Mouse (Mus musculus): ENCODE data around the gene Cd19. TPM values are rescaled to one million over a fixed set of nuclear protein-coding genes. Genes with fewer than 3 reads are reported as not detected.

Gene Cd19
- polyA plus RNA-seq, 1 experiment from 2014 or later = 4.7 TPM

GRCm38 (mm10) chr7:126456382-126457266 is 41.9 kb upstream of the Cd19 start:
- Histone ChIP-seq H3K4me3 (ENCODE audit: low read depth, low read length) (no peak overlapping the region), H3K9ac (ENCODE audit: low read depth, low read length) (no peak overlapping the region), H3K27ac (ENCODE audit: low read length) (no peak overlapping the region), H3K4me2 (ENCODE audit: low read depth, low read length) (no peak overlapping the region), H3K36me3 (ENCODE audit: control insufficient read depth, insufficient read depth) (no peaks in the 10 kb centered on the region), H3K27me3 (ENCODE audit: control insufficient read depth, insufficient read depth, low read depth, low read length) (no peaks in the 10 kb centered on the region), H3K4me1 (ENCODE audit: control insufficient read depth, low read depth, low read length) (no peaks in the 10 kb centered on the region), H3K9me3 (replicated peaks; ENCODE audit: control insufficient read depth, low read length) (no peaks in the 10 kb centered on the region)
- WGBS (ENCODE audit: insufficient replicate concordance) = 46% methylated on average over 17 of the region's 17 CpGs
- no peak for ATAC-seq (ENCODE audit: low read depth)

- ATAC-seq (ENCODE audit: low read depth) = no peak
- H3K36me3 ChIP-seq (ENCODE audit: control insufficient read depth, insufficient read depth) = no peaks in the 10 kb centered on the region
- no peaks in the 10 kb centered on the region for H3K9me3 ChIP-seq (replicated peaks; ENCODE audit: control insufficient read depth, low read length)
- H3K9ac ChIP-seq (ENCODE audit: low read depth, low read length) = no peak overlapping the region
- no peak overlapping the region for H3K27ac ChIP-seq (ENCODE audit: low read length)
- no peaks in the 10 kb centered on the region for H3K27me3 ChIP-seq (ENCODE audit: control insufficient read depth, insufficient read depth, low read depth, low read length)
- H3K4me2 ChIP-seq (ENCODE audit: low read depth, low read length) = no peak overlapping the region
- no peaks in the 10 kb centered on the region for H3K4me1 ChIP-seq (ENCODE audit: control insufficient read depth, low read depth, low read length)
- 44% methylated on average over 2 of the region's 2 CpGs for WGBS (ENCODE audit: insufficient replicate concordance)
- H3K4me3 ChIP-seq (ENCODE audit: low read depth, low read length) = no peak overlapping the region
Observed at GRCm38 (mm10) chr7:126455242-126455641, 40.6 kb upstream of the Cd19 start.

- no peak overlapping the region for H3K4me3 ChIP-seq (ENCODE audit: low read depth, low read length)
- no peak overlapping the region for H3K9ac ChIP-seq (ENCODE audit: low read depth, low read length)
- ATAC-seq (ENCODE audit: low read depth) = no peak
- no peak overlapping the region for H3K27ac ChIP-seq (ENCODE audit: low read length)
- no peaks in the 10 kb centered on the region for H3K36me3 ChIP-seq (ENCODE audit: control insufficient read depth, insufficient read depth)
- H3K4me2 ChIP-seq (ENCODE audit: low read depth, low read length) = no peak overlapping the region
- H3K9me3 ChIP-seq (replicated peaks; ENCODE audit: control insufficient read depth, low read length) = no peaks in the 10 kb centered on the region
- no peaks in the 10 kb centered on the region for H3K27me3 ChIP-seq (ENCODE audit: control insufficient read depth, insufficient read depth, low read depth, low read length)
- WGBS (ENCODE audit: insufficient replicate concordance) = 43% methylated on average over 7 of the region's 7 CpGs
- no peaks in the 10 kb centered on the region for H3K4me1 ChIP-seq (ENCODE audit: control insufficient read depth, low read depth, low read length)
Observed at GRCm38 (mm10) chr7:126453861-126454260, 39.2 kb upstream of the Cd19 start.

- H3K9ac ChIP-seq (ENCODE audit: low read depth, low read length) = no peak overlapping the region
- 74% methylated on average over 3 of the region's 3 CpGs for WGBS (ENCODE audit: insufficient replicate concordance)
- no peaks in the 10 kb centered on the region for H3K36me3 ChIP-seq (ENCODE audit: control insufficient read depth, insufficient read depth)
- H3K27ac ChIP-seq (ENCODE audit: low read length) = no peak overlapping the region
- no peaks in the 10 kb centered on the region for H3K4me1 ChIP-seq (ENCODE audit: control insufficient read depth, low read depth, low read length)
- no peak overlapping the region for H3K4me2 ChIP-seq (ENCODE audit: low read depth, low read length)
- ATAC-seq (ENCODE audit: low read depth) = no peak
- no peak overlapping the region for H3K4me3 ChIP-seq (ENCODE audit: low read depth, low read length)
- H3K9me3 ChIP-seq (replicated peaks; ENCODE audit: control insufficient read depth, low read length) = no peaks in the 10 kb centered on the region
- H3K27me3 ChIP-seq (ENCODE audit: control insufficient read depth, insufficient read depth, low read depth, low read length) = no peaks in the 10 kb centered on the region
Observed at GRCm38 (mm10) chr7:126452244-126452643, 37.6 kb upstream of the Cd19 start.

GRCm38 (mm10) chr7:126450641-126451040 is 36.0 kb upstream of the Cd19 start:
- Histone ChIP-seq H3K4me1 (ENCODE audit: control insufficient read depth, low read depth, low read length) (no peaks in the 10 kb centered on the region), H3K9ac (ENCODE audit: low read depth, low read length) (no peak overlapping the region), H3K27me3 (ENCODE audit: control insufficient read depth, insufficient read depth, low read depth, low read length) (no peaks in the 10 kb centered on the region), H3K36me3 (ENCODE audit: control insufficient read depth, insufficient read depth) (no peaks in the 10 kb centered on the region), H3K9me3 (replicated peaks; ENCODE audit: control insufficient read depth, low read length) (no peaks in the 10 kb centered on the region), H3K27ac (ENCODE audit: low read length) (no peak overlapping the region), H3K4me3 (ENCODE audit: low read depth, low read length) (no peak overlapping the region), H3K4me2 (ENCODE audit: low read depth, low read length) (no peak overlapping the region)
- WGBS (ENCODE audit: insufficient replicate concordance) = 79% methylated on average over 6 of the region's 6 CpGs
- ATAC-seq (ENCODE audit: low read depth) = no peak

- Histone ChIP-seq H3K9me3 (replicated peaks; ENCODE audit: control insufficient read depth, low read length) (no peaks in the 10 kb centered on the region), H3K9ac (ENCODE audit: low read depth, low read length) (no peak overlapping the region), H3K4me1 (ENCODE audit: control insufficient read depth, low read depth, low read length) (no peaks in the 10 kb centered on the region), H3K27ac (ENCODE audit: low read length) (no peak overlapping the region), H3K27me3 (ENCODE audit: control insufficient read depth, insufficient read depth, low read depth, low read length) (no peaks in the 10 kb centered on the region), H3K4me3 (ENCODE audit: low read depth, low read length) (no peak overlapping the region), H3K36me3 (ENCODE audit: control insufficient read depth, insufficient read depth) (no peaks in the 10 kb centered on the region), H3K4me2 (ENCODE audit: low read depth, low read length) (no peak overlapping the region)
- no peak for ATAC-seq (ENCODE audit: low read depth)
- WGBS (ENCODE audit: insufficient replicate concordance) = 76% methylated on average over 18 of the region's 18 CpGs
Observed at GRCm38 (mm10) chr7:126449991-126450390, 35.3 kb upstream of the Cd19 start.

- ATAC-seq (ENCODE audit: low read depth) = no peak
- Histone ChIP-seq H3K9ac (ENCODE audit: low read depth, low read length) (no peak overlapping the region), H3K27ac (ENCODE audit: low read length) (no peak overlapping the region), H3K9me3 (replicated peaks; ENCODE audit: control insufficient read depth, low read length) (no peaks in the 10 kb centered on the region), H3K4me1 (ENCODE audit: control insufficient read depth, low read depth, low read length) (no peaks in the 10 kb centered on the region), H3K4me2 (ENCODE audit: low read depth, low read length) (no peak overlapping the region), H3K27me3 (ENCODE audit: control insufficient read depth, insufficient read depth, low read depth, low read length) (no peaks in the 10 kb centered on the region), H3K36me3 (ENCODE audit: control insufficient read depth, insufficient read depth) (no peaks in the 10 kb centered on the region), H3K4me3 (ENCODE audit: low read depth, low read length) (no peak overlapping the region)
- WGBS (ENCODE audit: insufficient replicate concordance) = 66% methylated on average over 19 of the region's 19 CpGs
Observed at GRCm38 (mm10) chr7:126448481-126448880, 33.8 kb upstream of the Cd19 start.

- Histone ChIP-seq H3K27me3 (ENCODE audit: control insufficient read depth, insufficient read depth, low read depth, low read length) (no peaks in the 10 kb centered on the region), H3K4me1 (ENCODE audit: control insufficient read depth, low read depth, low read length) (no peaks in the 10 kb centered on the region)
- 87% methylated on average over 21 of the region's 21 CpGs for WGBS (ENCODE audit: insufficient replicate concordance)
Observed at GRCm38 (mm10) chr7:126446217-126446616, 31.5 kb upstream of the Cd19 start.

GRCm38 (mm10) chr7:126445104-126445815 is 30.6 kb upstream of the Cd19 start:
- Histone ChIP-seq H3K4me1 (ENCODE audit: control insufficient read depth, low read depth, low read length) (no peaks in the 10 kb centered on the region), H3K9ac (ENCODE audit: low read depth, low read length) (no peak overlapping the region), H3K9me3 (replicated peaks; ENCODE audit: control insufficient read depth, low read length) (no peaks in the 10 kb centered on the region), H3K27me3 (ENCODE audit: control insufficient read depth, insufficient read depth, low read depth, low read length) (no peaks in the 10 kb centered on the region), H3K4me2 (ENCODE audit: low read depth, low read length) (no peak overlapping the region), H3K27ac (ENCODE audit: low read length) (no peak overlapping the region), H3K36me3 (ENCODE audit: control insufficient read depth, insufficient read depth) (no peaks in the 10 kb centered on the region), H3K4me3 (ENCODE audit: low read depth, low read length) (no peak overlapping the region)
- ATAC-seq (ENCODE audit: low read depth) = no peak
- WGBS (ENCODE audit: insufficient replicate concordance) = 81% methylated on average over 15 of the region's 15 CpGs

More at GRCm38 (mm10) chr7:126446217-126446616, 31.5 kb upstream of the Cd19 start:
- no peak overlapping the region for H3K4me3 ChIP-seq (ENCODE audit: low read depth, low read length)
- H3K4me2 ChIP-seq (ENCODE audit: low read depth, low read length) = no peak overlapping the region
- no peak overlapping the region for H3K27ac ChIP-seq (ENCODE audit: low read length)
- no peak for ATAC-seq (ENCODE audit: low read depth)
- no peak overlapping the region for H3K9ac ChIP-seq (ENCODE audit: low read depth, low read length)
- no peaks in the 10 kb centered on the region for H3K36me3 ChIP-seq (ENCODE audit: control insufficient read depth, insufficient read depth)
- H3K9me3 ChIP-seq (replicated peaks; ENCODE audit: control insufficient read depth, low read length) = no peaks in the 10 kb centered on the region
